Mouse (Mus musculus) megakaryocyte-erythroid progenitor cell, adult 5 weeks (primary cell): ENCODE results near the gene Mical1. TPM values are rescaled to one million over a fixed set of nuclear protein-coding genes. Genes with fewer than 3 reads are reported as not detected.

Source experiments
- polyA plus RNA-seq: library from polyadenylated mRNA; stranded (reverse); fragments of >175 nt; gene quantifications from 2 replicates; pipeline ENCODE4 v1.2.3, GENCODE M21; 2012

Mical1 gene
- polyA plus RNA-seq = 61.1 and 63.1 TPM in 2 replicates

DNA sequence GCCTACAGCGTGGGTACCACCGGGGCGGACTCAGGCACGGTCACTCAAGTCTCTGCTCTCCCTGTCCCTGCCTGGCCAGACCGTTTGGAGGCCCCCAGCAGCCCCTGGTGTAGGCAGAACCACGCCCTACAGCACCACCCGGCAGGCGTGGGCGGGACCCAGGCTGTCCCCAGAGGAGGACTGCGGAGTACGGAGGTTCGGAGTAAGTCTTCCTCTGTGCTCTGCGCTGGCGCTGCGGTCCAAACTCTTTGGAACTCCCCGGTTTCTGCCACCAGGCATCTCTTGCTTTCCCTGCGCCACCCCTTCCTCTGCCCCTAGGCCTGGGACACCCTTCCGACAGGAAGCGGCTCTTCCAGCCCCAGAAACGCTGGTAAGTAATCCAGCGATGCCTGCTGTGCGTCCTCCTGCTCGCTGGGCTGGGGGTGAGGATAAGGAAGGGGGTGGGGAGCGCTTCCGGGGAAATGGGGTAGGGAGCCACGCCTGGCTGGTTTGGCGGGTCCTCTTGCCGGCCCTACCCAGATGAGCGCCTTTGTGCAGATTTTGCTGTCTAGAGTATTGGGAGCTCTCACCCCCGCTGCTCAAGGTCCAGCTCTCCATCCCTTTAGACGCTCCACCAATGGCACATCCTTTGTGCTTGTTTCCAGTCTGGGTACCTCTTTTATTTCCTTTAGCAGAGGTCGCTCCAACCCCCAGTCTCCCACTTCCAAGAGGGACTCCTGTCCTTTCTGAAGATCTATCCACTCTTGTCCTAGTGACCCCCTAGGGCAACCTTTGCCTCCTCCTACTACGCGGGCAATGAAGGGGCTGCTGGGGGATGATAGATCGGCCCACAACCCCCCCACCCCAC is at the start of gene Mical1:
TSS of gene Mical1 (plus strand) at position 144 of the 847 bp plus-strand sequence.

DNA sequence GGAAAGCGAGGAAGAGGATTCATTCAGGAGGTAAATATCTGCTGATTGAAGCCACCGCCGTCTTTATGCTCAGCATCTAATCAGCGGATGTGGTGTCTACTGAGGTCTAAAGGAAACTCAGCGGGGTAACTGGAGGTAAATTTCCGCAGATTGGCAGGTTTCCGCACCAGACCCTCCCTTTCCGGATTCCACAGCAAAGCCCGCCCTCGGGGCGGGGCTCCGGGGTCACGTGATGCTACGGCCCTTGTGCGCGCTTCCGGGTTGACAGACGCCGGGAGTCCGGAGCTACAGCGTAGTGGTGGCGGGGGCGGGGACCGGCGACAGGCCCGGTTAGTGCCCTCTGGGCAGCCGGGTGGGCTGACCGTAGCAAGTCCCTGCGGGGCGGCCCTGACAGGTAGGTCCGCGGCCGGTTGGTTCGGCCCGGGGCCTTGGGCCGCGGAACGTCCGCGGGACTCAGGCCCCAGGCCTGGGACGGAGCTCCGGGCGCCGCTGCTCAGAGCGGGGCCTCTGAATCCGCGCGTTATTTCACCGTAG is 25.9 kb upstream of the Mical1 start, which contains the start of gene Zbtb24:
TSS of gene Zbtb24 (plus strand) at position 247 of the 534 bp plus-strand sequence.

DNA sequence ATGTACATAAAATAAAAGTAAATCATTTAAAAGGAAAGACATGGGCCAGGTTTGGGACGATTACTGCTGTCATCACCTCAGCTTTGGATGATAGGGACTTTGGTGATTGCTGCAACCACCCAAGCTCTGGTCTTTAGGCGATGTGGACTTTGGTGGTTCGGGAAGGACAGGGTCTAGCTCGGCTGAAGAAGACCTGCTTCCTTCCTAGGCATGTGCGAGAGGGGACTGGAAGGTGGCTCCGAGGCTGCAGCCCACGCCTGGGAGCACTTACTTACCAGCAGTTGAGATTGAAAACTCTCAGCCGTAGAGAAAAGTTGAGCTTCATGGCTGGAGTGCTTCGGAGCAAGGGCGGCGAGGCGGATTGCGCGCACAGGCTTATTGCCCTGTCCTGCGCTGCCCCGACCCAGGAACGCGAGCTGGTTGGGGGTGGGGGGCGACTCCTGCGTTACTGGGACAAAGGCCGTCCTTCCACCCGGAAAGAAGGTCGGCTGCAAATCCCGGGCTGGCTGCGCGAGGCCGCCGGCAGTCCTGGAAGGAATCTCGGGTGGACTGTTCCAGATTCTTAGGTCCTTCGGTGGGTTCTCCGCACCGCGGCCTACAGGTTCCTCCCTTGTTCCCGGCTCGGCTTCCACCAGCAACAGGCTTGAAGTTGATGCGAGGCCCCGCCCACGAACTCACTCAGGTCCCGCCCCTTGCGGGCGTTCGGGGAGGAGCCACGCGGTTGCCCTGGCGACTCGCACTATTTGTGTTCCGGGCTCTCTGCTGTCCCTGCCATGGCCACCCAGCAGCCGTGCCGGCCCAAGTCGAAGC is 13.8 kb downstream of the Mical1 start, which contains the start of the genes Smpd2 and Ppil6:
TSS of gene Smpd2 (minus strand) at position 662 of the 810 bp plus-strand sequence.
TSS of gene Ppil6 (plus strand) at position 732 of the 810 bp plus-strand sequence.

DNA sequence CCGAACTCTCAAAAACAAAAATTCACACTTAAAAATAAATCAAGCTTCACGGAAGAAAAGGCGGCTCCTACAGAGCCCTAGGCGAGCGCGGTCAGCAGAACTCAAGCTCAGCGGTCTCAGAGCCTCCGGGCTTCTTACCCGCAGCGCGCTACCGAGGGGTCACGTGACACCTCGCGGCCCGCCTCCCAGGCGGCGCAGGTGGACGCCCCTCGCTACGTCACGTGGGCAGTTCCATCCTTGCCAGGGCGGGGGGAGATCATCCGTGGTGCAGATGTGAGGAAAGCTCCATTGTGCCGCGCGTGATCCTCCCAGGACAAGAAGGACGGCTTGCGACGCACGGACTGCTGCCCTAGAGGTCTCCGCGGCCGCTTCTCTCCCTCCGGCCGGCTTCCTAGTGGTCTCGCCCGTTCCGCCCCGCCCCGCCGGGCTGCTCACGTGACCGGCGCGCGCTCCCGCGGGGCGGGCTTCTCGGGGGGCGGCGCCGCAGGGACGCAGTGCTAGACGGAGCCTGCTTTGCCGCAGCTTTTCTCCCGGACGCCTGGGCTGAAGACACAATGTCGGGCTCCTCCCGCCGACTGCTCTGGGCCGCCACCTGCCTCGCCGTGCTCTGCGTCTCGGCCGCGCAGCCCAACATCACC is 43.0 kb downstream of the Mical1 start, which contains the start of gene Cd164:
TSS of gene Cd164 (plus strand) at position 434 of the 638 bp plus-strand sequence.

Other genes with a start within 250 kb of the Mical1 start
- gene Fig4, start 173.1 kb upstream of the Mical1 start, polyA plus RNA-seq = 3.3 and 3.4 TPM in 2 replicates
- gene Ak9, start 172.3 kb upstream of the Mical1 start, polyA plus RNA-seq = 0.01 TPM in 1 of 2 replicates, not detected in the other
- 9.2 and 10.4 TPM in 2 replicates for gene Zbtb24, start 25.9 kb upstream of the Mical1 start, polyA plus RNA-seq
- gene Smpd2, start 14.1 kb downstream of the Mical1 start, polyA plus RNA-seq = 29.5 and 30.4 TPM in 2 replicates
- 0.11 and 0.16 TPM in 2 replicates for gene Ppil6, start 14.1 kb downstream of the Mical1 start, polyA plus RNA-seq
- 229 and 288 TPM in 2 replicates for gene Cd164, start 43.1 kb downstream of the Mical1 start, polyA plus RNA-seq
- gene Ccdc162, start 240.3 kb downstream of the Mical1 start, polyA plus RNA-seq = 0.01 and 0.09 TPM in 2 replicates